Mouse (Mus musculus) spleen, adult 18-20 months (tissue): ENCODE measurements around the gene Gjb3.

Experiments
- DNase-seq, 2 experiments: peaks; one replicate each; pipeline ENCODE4 v3.0.0; 2022; ENCODE audit warnings: mixed read lengths in 2 of 2

Gene Gjb3

GRCm38 (mm10) chr4:127330181-127331100 is at the start of gene Gjb3:
Gjb3 (minus strand) TSS chr4:127330844.
- DNase-seq, result no peak

- peak in 1 of 2 experiments; percentile 21 for DNase-seq
Observed at GRCm38 (mm10) chr4:127377344-127377743, 46.7 kb upstream of the Gjb3 start.

GRCm38 (mm10) chr4:127375541-127376177 is 45.0 kb upstream of the Gjb3 start:
- no peak for DNase-seq

GRCm38 (mm10) chr4:127374645-127375044 is 44.0 kb upstream of the Gjb3 start:
- no peak for DNase-seq

- DNase-seq, result no peak
Observed at GRCm38 (mm10) chr4:127373491-127373890, 42.8 kb upstream of the Gjb3 start.

- no peak for DNase-seq
Observed at GRCm38 (mm10) chr4:127371546-127371945, 40.9 kb upstream of the Gjb3 start.

- DNase-seq, result no peak
Observed at GRCm38 (mm10) chr4:127370447-127370846, 39.8 kb upstream of the Gjb3 start.

- DNase-seq, result peak in 1 of 2 experiments; percentile 50
Observed at GRCm38 (mm10) chr4:127368379-127368973, 37.8 kb upstream of the Gjb3 start.

GRCm38 (mm10) chr4:127365834-127366233 is 35.2 kb upstream of the Gjb3 start:
- DNase-seq, result no peak

- no peak for DNase-seq
Observed at GRCm38 (mm10) chr4:127365433-127365832, 34.8 kb upstream of the Gjb3 start.

GRCm38 (mm10) chr4:127364431-127364830 is 33.8 kb upstream of the Gjb3 start:
- no peak for DNase-seq

- DNase-seq, result no peak
Observed at GRCm38 (mm10) chr4:127363331-127363730, 32.7 kb upstream of the Gjb3 start.

GRCm38 (mm10) chr4:127362520-127362919 is 31.9 kb upstream of the Gjb3 start:
- DNase-seq, result no peak

- DNase-seq, result no peak
Observed at GRCm38 (mm10) chr4:127358018-127358417, 27.4 kb upstream of the Gjb3 start, which contains the start of gene Gjb5. Gjb5 (minus strand) TSS chr4:127358181.

- DNase-seq, result no peak
Observed at GRCm38 (mm10) chr4:127354506-127355485, 24.2 kb upstream of the Gjb3 start.

GRCm38 (mm10) chr4:127353951-127354438 is 23.4 kb upstream of the Gjb3 start, which contains the start of gene Gjb4:
Gjb4 (minus strand) TSS chr4:127354081.
- no peak for DNase-seq

- DNase-seq, result no peak
Observed at GRCm38 (mm10) chr4:127352594-127352993, 21.9 kb upstream of the Gjb3 start.

GRCm38 (mm10) chr4:127349560-127350300 is 19.1 kb upstream of the Gjb3 start:
- no peak for DNase-seq

GRCm38 (mm10) chr4:127345000-127345399 is 14.4 kb upstream of the Gjb3 start:
- DNase-seq, result no peak

- DNase-seq, result no peak
Observed at GRCm38 (mm10) chr4:127341372-127341771, 10.7 kb upstream of the Gjb3 start.

GRCm38 (mm10) chr4:127337668-127338067 is 7.0 kb upstream of the Gjb3 start:
- no peak for DNase-seq
